Mouse (Mus musculus) forebrain, embryonic 15.5 days (tissue): ENCODE measurements around the gene A630001G21Rik. TPM values are rescaled to one million over a fixed set of nuclear protein-coding genes. Genes with fewer than 3 reads are reported as not detected.

Source experiments
- ATAC-seq: fragments of 200-750 bp; cut with Nextera tagmentation; replicated peaks from 2 replicates; pipeline ENCODE4 v1.8.0; 2017; ENCODE audit warnings: mild to moderate bottlenecking, moderate TSS enrichment, moderate library complexity
- H3K27ac ChIP-seq: fragments of 300-500 bp; sonication (generic); replicated peaks from 2 replicates; pipeline ENCODE4 v1.5.1; 2015; ENCODE audit warnings: mild to moderate bottlenecking, inconsistent platforms
- H3K27me3 ChIP-seq: fragments of 300-500 bp; sonication (generic); 2 replicates; pipeline ENCODE4 v1.6.1; 2015; ENCODE audit warnings: inconsistent platforms
- H3K36me3 ChIP-seq: fragments of 300-500 bp; sonication (generic); 2 replicates; pipeline ENCODE4 v1.6.1; 2015; ENCODE audit warnings: mild to moderate bottlenecking, inconsistent platforms
- H3K4me1 ChIP-seq: fragments of 300-500 bp; sonication (generic); 2 replicates; pipeline ENCODE4 v1.6.1; 2015; ENCODE audit warnings: inconsistent platforms
- H3K4me2 ChIP-seq: fragments of 300-500 bp; sonication (generic); replicated peaks from 2 replicates; pipeline ENCODE4 v1.6.1; 2015; ENCODE audit warnings: mild to moderate bottlenecking, inconsistent platforms
- H3K4me3 ChIP-seq: fragments of 300-500 bp; sonication (generic); 2 replicates; pipeline ENCODE4 v1.5.1; 2015; ENCODE audit warnings: mild to moderate bottlenecking, inconsistent platforms
- H3K9ac ChIP-seq: fragments of 300-500 bp; sonication (generic); replicated peaks from 2 replicates; pipeline ENCODE4 v1.6.1; 2015; ENCODE audit warnings: mild to moderate bottlenecking, inconsistent platforms
- H3K9me3 ChIP-seq: fragments of 300-500 bp; sonication (generic); 2 replicates; pipeline ENCODE4 v1.6.1; 2016; ENCODE audit warnings: inconsistent platforms
- WGBS: fragments of 180-500 bp; shearing (Covaris S2); methylation state at CpG from one replicate; pipeline ENCODE4 v1.1.7; 2015; ENCODE audit warnings: mixed read lengths; 5-methylcytosine and 5-hydroxymethylcytosine counted together
- microRNA-seq: library from miRNA; unstranded; fragments of <30 nt; microRNA quantifications from one replicate; pipeline ENCODE4, GENCODE M21; 2016
- polyA plus RNA-seq: library from polyadenylated mRNA; unstranded; fragments of >200 nt; fragmentation: Nextera tagmentation; extraction: Ambion mirVana; gene quantifications from 2 replicates; pipeline ENCODE4 v1.2.1, GENCODE M21; 2015

The A630001G21Rik gene
- polyA plus RNA-seq, 1 experiment from 2014 or later, result 0.29 TPM

DNA sequence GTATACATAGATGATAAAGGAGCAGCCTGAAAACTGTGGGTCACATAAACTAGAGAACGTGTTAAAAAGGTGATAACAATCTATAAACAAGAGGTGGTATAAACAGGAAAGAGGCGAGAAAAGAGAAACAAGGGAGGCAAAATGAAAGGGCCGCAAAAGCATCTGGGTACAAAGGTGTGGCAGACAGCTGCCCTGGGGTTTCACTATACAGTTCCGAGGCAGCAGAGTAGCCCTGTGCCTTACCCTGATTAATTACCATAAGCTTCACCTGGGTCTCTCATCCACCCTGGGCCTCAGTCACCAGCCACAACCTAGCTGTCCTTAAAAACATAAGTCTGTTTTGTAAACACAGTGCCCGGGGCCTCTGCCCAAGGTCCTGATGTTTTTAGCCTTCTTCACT lies 91.8 kb downstream of the A630001G21Rik start:
- Histone ChIP-seq H3K9me3 (no peaks in the 10 kb centered on the region), H3K4me3 (no peak overlapping the region), H3K27me3 (no peaks in the 10 kb centered on the region), H3K4me2 (no peak overlapping the region), H3K27ac (no peak overlapping the region), H3K4me1 (no peaks in the 10 kb centered on the region), H3K36me3 (no peaks in the 10 kb centered on the region), H3K9ac (no peak overlapping the region)
- no peak for ATAC-seq
- WGBS, result 80% methylated on average over 5 of the region's 5 CpGs

DNA sequence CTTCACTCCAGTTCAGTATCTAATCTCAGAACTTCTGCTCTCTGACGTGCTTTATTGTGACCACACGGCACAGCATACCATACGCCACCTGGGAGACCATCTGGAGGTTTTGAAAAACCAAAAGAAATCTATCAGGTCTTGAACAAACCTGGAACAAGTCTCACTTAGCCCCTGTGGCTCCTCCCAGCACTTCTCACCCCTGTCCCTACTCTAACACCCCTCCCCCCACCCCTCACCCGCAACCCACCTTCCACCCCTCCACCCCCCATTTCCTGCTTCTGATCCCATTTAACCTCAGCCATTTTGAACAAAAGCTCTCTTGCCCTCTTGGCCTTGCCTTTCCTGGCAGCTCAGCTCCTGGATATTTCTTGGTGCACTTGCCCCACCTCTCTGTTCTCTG lies 98.2 kb downstream of the A630001G21Rik start:
- Histone ChIP-seq H3K36me3 (no peaks in the 10 kb centered on the region), H3K4me1 (no peaks in the 10 kb centered on the region), H3K4me2 (no peak overlapping the region), H3K27ac (no peak overlapping the region), H3K9me3 (no peaks in the 10 kb centered on the region), H3K4me3 (no peak overlapping the region), H3K27me3 (no peaks in the 10 kb centered on the region), H3K9ac (no peak overlapping the region)
- WGBS, result 73% methylated on average over 4 of the region's 4 CpGs
- ATAC-seq, result no peak

Small RNA genes within 50 kb of the gene (microRNA-seq; reads per million reads assigned to microRNA genes)
- not detected for gene Gm25472
- gene Mir8096, result not detected

Other genes starting within 250 kb of the A630001G21Rik start
- gene G530012D18Rik, start 203.0 kb downstream of the A630001G21Rik start, polyA plus RNA-seq, result not detected in 2 replicates
- gene Sp110, start 179.8 kb downstream of the A630001G21Rik start, polyA plus RNA-seq, result 0.36 and 0.43 TPM in 2 replicates
- gene Sp140, start 178.3 kb downstream of the A630001G21Rik start, polyA plus RNA-seq, result 0.23 and 0.38 TPM in 2 replicates
- gene Sp100, start 128.7 kb downstream of the A630001G21Rik start, polyA plus RNA-seq, result 0.37 and 0.46 TPM in 2 replicates
- 49.2 and 53.2 TPM in 2 replicates for gene Cab39, start 14.8 kb upstream of the A630001G21Rik start, polyA plus RNA-seq
- 148 and 160 TPM in 2 replicates for gene Itm2c, start 115.6 kb upstream of the A630001G21Rik start, polyA plus RNA-seq
- gene 4933407L21Rik, start 149.8 kb upstream of the A630001G21Rik start, polyA plus RNA-seq, result 4.4 and 4.6 TPM in 2 replicates
- gene Gpr55, start 182.4 kb upstream of the A630001G21Rik start, polyA plus RNA-seq, result 0.15 and 0.17 TPM in 2 replicates
- gene Spata3, start 238.2 kb upstream of the A630001G21Rik start, polyA plus RNA-seq, result 0.23 and 0.66 TPM in 2 replicates